Mouse (Mus musculus) heart, adult 2 months (tissue): Measurements from ENCODE around the gene Asxl1.

Experiments
- CTCF ChIP-seq: fragments of 200-600 bp; IDR thresholded peaks from 2 replicates; pipeline ENCODE4 v1.8.1; 2022; ENCODE audit warnings: antibody characterized with exemption, mild to moderate bottlenecking, moderate library complexity
- POLR2A ChIP-seq: fragments of 200-500 bp; IDR thresholded peaks from 2 replicates; pipeline ENCODE4 v1.6.1; 2011; ENCODE audit warnings: mild to moderate bottlenecking, low read depth, low read length, control low read depth; ENCODE audit not compliant: insufficient read depth

DNA sequence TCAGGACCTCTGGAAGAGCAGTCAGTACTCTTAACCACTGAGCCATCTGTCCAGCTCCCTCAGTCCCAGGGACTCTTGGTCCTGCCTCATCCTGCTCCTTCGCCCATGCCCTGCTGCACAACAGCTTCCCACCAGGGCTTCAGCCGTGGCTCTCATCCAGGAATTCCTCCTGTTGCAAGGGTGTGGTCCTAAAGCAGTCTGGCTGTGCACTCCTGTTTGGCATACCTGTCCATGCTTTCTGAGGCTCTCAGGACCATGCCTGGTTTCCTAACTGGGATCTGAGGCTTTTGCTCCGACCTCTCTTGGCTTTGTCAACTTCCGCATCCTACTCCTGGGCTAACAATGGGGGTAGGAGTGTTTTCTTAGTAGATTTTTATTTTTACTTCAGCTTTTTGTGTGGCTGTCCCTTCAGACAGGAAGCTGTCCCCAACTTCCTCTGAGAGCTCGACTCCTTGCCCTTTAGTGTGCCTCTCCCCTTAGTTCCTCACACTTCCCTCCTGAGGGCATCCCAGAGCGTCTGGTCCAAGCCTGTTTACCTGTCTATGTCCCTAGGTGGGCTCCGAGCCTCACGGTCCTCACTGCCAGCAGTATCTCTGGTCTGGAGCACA lies 26.5 kb upstream of the Asxl1 start:
- no peak for TF ChIP-seq CTCF
- no peak for TF ChIP-seq POLR2A
